Comparison of ENCODE assay signal across 21 mouse cellular contexts in the genomic region with DNA sequence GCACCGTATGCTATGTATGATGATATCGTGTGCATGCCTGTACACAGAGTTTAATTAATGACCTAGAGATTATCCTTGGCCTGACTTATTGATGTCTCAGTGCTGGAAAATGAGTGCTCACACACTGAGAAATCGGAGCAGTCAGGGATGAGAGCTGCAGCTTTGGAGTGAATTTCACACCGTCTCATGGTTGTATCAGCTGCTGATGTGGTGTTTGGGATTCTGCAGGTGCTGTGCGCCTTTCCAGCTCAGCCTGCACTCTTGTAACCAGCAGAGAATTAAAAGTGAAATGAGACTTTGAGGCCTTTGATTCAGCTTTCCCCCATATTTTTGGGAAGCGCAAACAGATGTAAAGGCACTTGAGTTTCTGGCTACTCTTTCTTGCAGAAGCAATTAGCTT.
DNase-seq lines count a peak whose midpoint lies in the region; ATAC-seq and TF ChIP-seq lines count a peak whose summit lies in the region.
"Had no signal": no experiment of that assay in that cellular context is flagged by ENCODE, and none has a peak within 500 bp of the region (broad histone marks: within the 10 kb centered on the region; RNA-seq: fewer than 3 reads in every experiment).

No protein-coding gene starts in this region.

- no peak overlapping the region for H3K4me2 ChIP-seq in forebrain, embryonic 15.5 days (replicated peaks)
- no peak overlapping the region for H3K4me2 ChIP-seq in forebrain, embryonic 12.5 days
- no peak overlapping the region for H3K4me2 ChIP-seq in hindbrain, embryonic 13.5 days
- H3K4me2 ChIP-seq in hindbrain, postnatal 0 days (ENCODE audit: low read depth, low read length) = no peak overlapping the region
- no peak overlapping the region for H3K4me2 ChIP-seq in midbrain, embryonic 16.5 days (ENCODE audit: low read length)
- no peak overlapping the region for H3K4me2 ChIP-seq in midbrain, embryonic 11.5 days
- H3K4me2 ChIP-seq: limb, embryonic 13.5 days; liver, embryonic 12.5 days; stomach, embryonic 15.5 days had no signal

- no peak overlapping the region for H3K4me3 ChIP-seq in forebrain, embryonic 15.5 days
- no peak overlapping the region for H3K4me3 ChIP-seq in forebrain, embryonic 12.5 days (replicated peaks)
- no peak overlapping the region for H3K4me3 ChIP-seq in hindbrain, embryonic 13.5 days
- H3K4me3 ChIP-seq in hindbrain, postnatal 0 days (ENCODE audit: low read length) = no peak overlapping the region
- no peak overlapping the region for H3K4me3 ChIP-seq in midbrain, embryonic 16.5 days (ENCODE audit: low read depth, low read length)
- H3K4me3 ChIP-seq in midbrain, embryonic 11.5 days (ENCODE audit: low read depth, low read length) = no peak overlapping the region
- H3K4me3 ChIP-seq: heart, adult 2 months; limb, embryonic 13.5 days; liver, embryonic 12.5 days; stomach, embryonic 15.5 days had no signal

- no peaks in the 10 kb centered on the region for H3K27me3 ChIP-seq in forebrain, embryonic 15.5 days
- H3K27me3 ChIP-seq in forebrain, embryonic 12.5 days = no peaks in the 10 kb centered on the region
- no peaks in the 10 kb centered on the region for H3K27me3 ChIP-seq in hindbrain, embryonic 13.5 days
- H3K27me3 ChIP-seq in hindbrain, postnatal 0 days (ENCODE audit: insufficient read depth, low read length) = no peaks in the 10 kb centered on the region
- no peaks in the 10 kb centered on the region for H3K27me3 ChIP-seq in midbrain, embryonic 16.5 days (ENCODE audit: control insufficient read depth, insufficient read depth, low read depth, low read length)
- no peaks in the 10 kb centered on the region for H3K27me3 ChIP-seq in midbrain, embryonic 11.5 days (ENCODE audit: control insufficient read depth, insufficient read depth, low read length)
- H3K27me3 ChIP-seq: limb, embryonic 13.5 days; liver, embryonic 12.5 days; stomach, embryonic 15.5 days had no signal

- 52% methylated on average over 6 of the region's 6 CpGs for WGBS in forebrain, embryonic 15.5 days
- 59% methylated on average over 6 of the region's 6 CpGs for WGBS in forebrain, embryonic 12.5 days
- WGBS in hindbrain, embryonic 13.5 days = 62% methylated on average over 6 of the region's 6 CpGs
- WGBS in hindbrain, postnatal 0 days = 57% methylated on average over 6 of the region's 6 CpGs
- WGBS in midbrain, embryonic 16.5 days = 38% methylated on average over 6 of the region's 6 CpGs
- WGBS in midbrain, embryonic 11.5 days = 68% methylated on average over 6 of the region's 6 CpGs

- peaks cover 12% of the 10 kb centered on the region; the same call in 1 of the 2 replicates for H3K4me1 ChIP-seq in forebrain, embryonic 15.5 days
- H3K4me1 ChIP-seq in forebrain, embryonic 12.5 days = peaks cover 11% of the 10 kb centered on the region
- H3K4me1 ChIP-seq in hindbrain, embryonic 13.5 days (replicated peaks) = peaks cover 12% of the 10 kb centered on the region
- H3K4me1 ChIP-seq in hindbrain, postnatal 0 days (ENCODE audit: insufficient read depth, low read length) = no peaks in the 10 kb centered on the region
- peaks cover 2% of the 10 kb centered on the region; the same call in 1 of the 2 replicates for H3K4me1 ChIP-seq in midbrain, embryonic 16.5 days (ENCODE audit: control insufficient read depth, insufficient read depth, low read length)
- no peaks in the 10 kb centered on the region for H3K4me1 ChIP-seq in midbrain, embryonic 11.5 days (ENCODE audit: control insufficient read depth, insufficient read depth, low read length)
- H3K4me1 ChIP-seq: limb, embryonic 13.5 days; liver, embryonic 12.5 days; stomach, embryonic 15.5 days had no signal

- H3K36me3 ChIP-seq in forebrain, embryonic 15.5 days = no peaks in the 10 kb centered on the region
- H3K36me3 ChIP-seq in forebrain, embryonic 12.5 days (replicated peaks) = no peaks in the 10 kb centered on the region
- no peaks in the 10 kb centered on the region for H3K36me3 ChIP-seq in hindbrain, embryonic 13.5 days
- H3K36me3 ChIP-seq in hindbrain, postnatal 0 days (ENCODE audit: insufficient read depth, low read length) = no peaks in the 10 kb centered on the region
- H3K36me3 ChIP-seq in midbrain, embryonic 16.5 days (ENCODE audit: control insufficient read depth, insufficient read depth, low read length) = no peaks in the 10 kb centered on the region
- no peaks in the 10 kb centered on the region for H3K36me3 ChIP-seq in midbrain, embryonic 11.5 days (ENCODE audit: control insufficient read depth, insufficient read depth, low read length)
- H3K36me3 ChIP-seq: limb, embryonic 13.5 days; liver, embryonic 12.5 days; stomach, embryonic 15.5 days had no signal

- no peak for DNase-seq in hindbrain, postnatal 0 days (ENCODE audit: low spot score)
- DNase-seq in midbrain, embryonic 11.5 days (ENCODE audit: low spot score, missing footprints) = no peak
- no peak for DNase-seq in testis, postnatal 10 days (ENCODE audit: low spot score)
- DNase-seq: adrenal gland, postnatal 10 days; cerebellum, adult 9-10 months; gastrocnemius, postnatal 25 days; heart, adult 2 months; kidney, postnatal 36 days; layer of hippocampus, postnatal 36 days; lung, adult 2 months; lung, postnatal 14 days; thymus, adult 18-20 months; thymus, postnatal 36 days had no signal

- no peak overlapping the region for H3K9ac ChIP-seq in forebrain, embryonic 15.5 days (replicated peaks)
- no peak overlapping the region for H3K9ac ChIP-seq in forebrain, embryonic 12.5 days
- H3K9ac ChIP-seq in hindbrain, embryonic 13.5 days = no peak overlapping the region
- H3K9ac ChIP-seq in hindbrain, postnatal 0 days (replicated peaks; ENCODE audit: low read length) = no peak overlapping the region
- no peak overlapping the region for H3K9ac ChIP-seq in midbrain, embryonic 16.5 days (ENCODE audit: low read depth, low read length)
- no peak overlapping the region for H3K9ac ChIP-seq in midbrain, embryonic 11.5 days (ENCODE audit: low read length)
- H3K9ac ChIP-seq: limb, embryonic 13.5 days; liver, embryonic 12.5 days; stomach, embryonic 15.5 days had no signal

- no peak for TF ChIP-seq CTCF in hindbrain, postnatal 0 days (IDR thresholded peaks at IDR 0.05; ENCODE audit: low read depth)

- no peaks in the 10 kb centered on the region for H3K9me3 ChIP-seq in forebrain, embryonic 15.5 days
- no peaks in the 10 kb centered on the region for H3K9me3 ChIP-seq in forebrain, embryonic 12.5 days
- H3K9me3 ChIP-seq in hindbrain, embryonic 13.5 days = no peaks in the 10 kb centered on the region
- no peaks in the 10 kb centered on the region for H3K9me3 ChIP-seq in hindbrain, postnatal 0 days (ENCODE audit: low read length)
- H3K9me3 ChIP-seq in midbrain, embryonic 16.5 days (replicated peaks; ENCODE audit: control insufficient read depth, low read length, poor library complexity, severe bottlenecking) = no peaks in the 10 kb centered on the region
- no peaks in the 10 kb centered on the region for H3K9me3 ChIP-seq in midbrain, embryonic 11.5 days (ENCODE audit: control insufficient read depth, low read length)
- H3K9me3 ChIP-seq: limb, embryonic 13.5 days; liver, embryonic 12.5 days; stomach, embryonic 15.5 days had no signal

- peak overlapping the region; percentile 24; the same call in 1 of the 2 replicates for H3K27ac ChIP-seq in forebrain, embryonic 15.5 days (replicated peaks)
- no peak overlapping the region for H3K27ac ChIP-seq in forebrain, embryonic 12.5 days
- 0 out of 2 replicates have a peak overlapping the region, but pooled peaks have one; percentile 19 for H3K27ac ChIP-seq in hindbrain, embryonic 13.5 days
- H3K27ac ChIP-seq in hindbrain, postnatal 0 days = no peak overlapping the region
- H3K27ac ChIP-seq in midbrain, embryonic 16.5 days (ENCODE audit: low read length) = 0 out of 2 replicates have a peak overlapping the region, but pooled peaks have one; percentile 2
- H3K27ac ChIP-seq in midbrain, embryonic 11.5 days (ENCODE audit: low read depth, low read length) = no peak overlapping the region
- H3K27ac ChIP-seq: heart, adult 2 months; limb, embryonic 13.5 days; liver, embryonic 12.5 days; stomach, embryonic 15.5 days had no signal

- no peak for ATAC-seq in forebrain, embryonic 15.5 days (replicated peaks)
- no peak for ATAC-seq in forebrain, embryonic 12.5 days (ENCODE audit: low FRiP score)
- no peak for ATAC-seq in hindbrain, embryonic 13.5 days (ENCODE audit: low FRiP score)
- no peak for ATAC-seq in hindbrain, postnatal 0 days
- ATAC-seq in midbrain, embryonic 16.5 days = no peak
- no peak for ATAC-seq in midbrain, embryonic 11.5 days (ENCODE audit: low FRiP score)
- ATAC-seq: intestine, postnatal 0 days; liver, embryonic 12.5 days had no signal

Comparison
In these comparisons a context has a peak if more than half of its experiments do, and no peak if none do; other contexts are left out.
1. H3K27ac ChIP-seq: peak in forebrain, embryonic 15.5 days (single experiment), hindbrain, embryonic 13.5 days (single experiment) and midbrain, embryonic 16.5 days (single experiment); none in forebrain, embryonic 12.5 days (single experiment), hindbrain, postnatal 0 days (single experiment) and midbrain, embryonic 11.5 days (single experiment).